Mouse (Mus musculus) limb, embryonic 11.5 days (tissue): ENCODE data around the gene Cacna2d2. TPM values are rescaled to one million over a fixed set of nuclear protein-coding genes. Genes with fewer than 3 reads are reported as not detected.
"Not testable (repeated sequence)": the region's sequence is repeated elsewhere in the genome, so short reads cannot be mapped to it uniquely, and the experiment has no call there.

ENCODE experiments used
- ATAC-seq: fragments of 200-750 bp; cut with Nextera tagmentation; 2 replicates; pipeline ENCODE4 v1.8.0; 2017; ENCODE audit warnings: low read depth; ENCODE audit not compliant: insufficient number of reproducible peaks, low FRiP score, low TSS enrichment
- DNase-seq: peaks from one replicate; pipeline ENCODE4 v3.0.0-alpha.2; 2015; ENCODE audit warnings: low spot score
- H3K27ac ChIP-seq: fragments of 300-500 bp; sonication (generic); replicated peaks from 2 replicates; pipeline ENCODE4 v1.5.1; 2014; ENCODE audit warnings: low read depth, mild to moderate bottlenecking, low read length
- H3K27me3 ChIP-seq: fragments of 300-500 bp; sonication (generic); 2 replicates; pipeline ENCODE4 v1.6.1; 2014; ENCODE audit warnings: mild to moderate bottlenecking, low read length, mixed read lengths; ENCODE audit not compliant: control insufficient read depth, insufficient read depth
- H3K36me3 ChIP-seq: fragments of 300-500 bp; sonication (generic); 2 replicates; pipeline ENCODE4 v1.6.1; 2014; ENCODE audit warnings: mild to moderate bottlenecking, low read length, moderate library complexity, mixed read lengths; ENCODE audit not compliant: control insufficient read depth, insufficient read depth
- H3K4me1 ChIP-seq: fragments of 300-500 bp; sonication (generic); 2 replicates; pipeline ENCODE4 v1.6.1; 2014; ENCODE audit warnings: low read length, mixed read lengths; ENCODE audit not compliant: control insufficient read depth, insufficient read depth
- H3K4me2 ChIP-seq: fragments of 300-500 bp; sonication (generic); 2 replicates; pipeline ENCODE4 v1.6.1; 2014; ENCODE audit warnings: low read depth, mild to moderate bottlenecking, moderate library complexity; ENCODE audit not compliant: severe bottlenecking
- H3K4me3 ChIP-seq: fragments of 300-500 bp; sonication (generic); 2 replicates; pipeline ENCODE4 v1.5.1; 2014; ENCODE audit warnings: low read depth, low read length
- H3K9ac ChIP-seq: fragments of 300-500 bp; sonication (generic); 2 replicates; pipeline ENCODE4 v1.6.1; 2014; ENCODE audit warnings: mild to moderate bottlenecking, low read length
- H3K9me3 ChIP-seq: fragments of 300-500 bp; sonication (generic); 2 replicates; pipeline ENCODE4 v1.6.1; 2016; ENCODE audit warnings: low read length; ENCODE audit not compliant: control insufficient read depth
- WGBS: fragments of 180-500 bp; shearing (Covaris S2); extraction: QIAGEN DNeasy Blood & Tissue Kit; methylation state at CpG from one replicate; pipeline ENCODE4 v1.1.7; 2014; 5-methylcytosine and 5-hydroxymethylcytosine counted together
- polyA plus RNA-seq: library from polyadenylated mRNA; unstranded; fragments of >200 nt; fragmentation: Nextera tagmentation; extraction: Ambion mirVana; gene quantifications from 2 replicates; pipeline ENCODE4 v1.2.1, GENCODE M21; 2014

Cacna2d2 gene
- polyA plus RNA-seq, 1 experiment from 2014 or later = 0.12 TPM

- Histone ChIP-seq H3K4me1 (peaks cover 45% of the 10 kb centered on the region), H3K9me3 (no peaks in the 10 kb centered on the region), H3K9ac (peak overlapping the region; percentile 79), H3K27ac (peak overlapping the region; percentile 91), H3K36me3 (peaks cover 20% of the 10 kb centered on the region), H3K4me3 (peak overlapping the region; percentile 78), H3K4me2 (peak overlapping the region; percentile 83), H3K27me3 (no peaks in the 10 kb centered on the region)
- DNase-seq (peak; percentile 66), ATAC-seq (no peak; the same call in 1 of the 2 replicates)
- WGBS = under 1% methylated on average over 23 of the region's 23 CpGs
Measured at GRCm38 (mm10) chr9:107555031-107555457, 155.6 kb downstream of the Cacna2d2 start.

GRCm38 (mm10) chr9:107555701-107556100 is 156.3 kb downstream of the Cacna2d2 start:
- H3K27ac ChIP-seq = no peak overlapping the region; the same call in 1 of the 2 replicates
- H3K4me1 ChIP-seq = peaks cover 41% of the 10 kb centered on the region
- H3K4me2 ChIP-seq = peak overlapping the region; percentile 83
- peak overlapping the region; percentile 78 for H3K4me3 ChIP-seq
- H3K9me3 ChIP-seq = no peaks in the 10 kb centered on the region
- H3K9ac ChIP-seq = peak overlapping the region; percentile 79
- DNase-seq (no peak), ATAC-seq (no peak)
- H3K36me3 ChIP-seq = peaks cover 20% of the 10 kb centered on the region
- H3K27me3 ChIP-seq = no peaks in the 10 kb centered on the region
- WGBS = 53% methylated on average over 2 of the region's 2 CpGs

- no peak overlapping the region for H3K9ac ChIP-seq
- ATAC-seq = no peak
- H3K4me1 ChIP-seq = peaks cover 35% of the 10 kb centered on the region
- H3K4me2 ChIP-seq = peak overlapping the region; percentile 83; the same call in 1 of the 2 replicates
- WGBS = 84% methylated on average over 3 of the region's 3 CpGs
- no peaks in the 10 kb centered on the region for H3K9me3 ChIP-seq
- no peak overlapping the region for H3K27ac ChIP-seq
- H3K36me3 ChIP-seq = peaks cover 20% of the 10 kb centered on the region
- H3K4me3 ChIP-seq = no peak overlapping the region
- DNase-seq = no peak
- no peaks in the 10 kb centered on the region for H3K27me3 ChIP-seq
Measured at GRCm38 (mm10) chr9:107556346-107556745, 156.9 kb downstream of the Cacna2d2 start.

GRCm38 (mm10) chr9:107563029-107563581 is 163.7 kb downstream of the Cacna2d2 start, which contains the start of gene Tusc2:
TSS of gene Tusc2 (plus strand) at chr9:107563255.
- Histone ChIP-seq H3K4me1 (peaks cover 14% of the 10 kb centered on the region), H3K27ac (no peak within 1 kb of the TSS), H3K9me3 (no peaks in the 10 kb centered on the region), H3K9ac (peak within 1 kb of the TSS; percentile 72), H3K27me3 (no peaks in the 10 kb centered on the region), H3K36me3 (peaks cover 16% of the 10 kb centered on the region), H3K4me2 (peak within 1 kb of the TSS; percentile 80), H3K4me3 (peak within 1 kb of the TSS; percentile 79)
- under 1% methylated on average over 46 of the region's 46 CpGs for WGBS
- peak; percentile 88 for ATAC-seq
- peak; percentile 94 for DNase-seq

- 45% methylated on average over 5 of the region's 5 CpGs for WGBS
Measured at GRCm38 (mm10) chr9:107565556-107565955, 166.1 kb downstream of the Cacna2d2 start.

GRCm38 (mm10) chr9:107566041-107566709 is 166.8 kb downstream of the Cacna2d2 start:
- H3K9me3 ChIP-seq = no peaks in the 10 kb centered on the region
- no peak overlapping the region for H3K4me2 ChIP-seq
- H3K27ac ChIP-seq = no peak overlapping the region
- peaks cover 26% of the 10 kb centered on the region for H3K4me1 ChIP-seq
- no peak overlapping the region for H3K9ac ChIP-seq
- DNase-seq = peak; percentile 91
- H3K4me3 ChIP-seq = no peak overlapping the region
- no peak for ATAC-seq
- H3K27me3 ChIP-seq = no peaks in the 10 kb centered on the region
- WGBS = 65% methylated on average over 15 of the region's 15 CpGs
- peaks cover 11% of the 10 kb centered on the region; the same call in 1 of the 2 replicates for H3K36me3 ChIP-seq

More at GRCm38 (mm10) chr9:107565556-107565955, 166.1 kb downstream of the Cacna2d2 start:
- not testable (repeated sequence) for H3K9me3 ChIP-seq, H3K4me2 ChIP-seq, H3K36me3 ChIP-seq, H3K27me3 ChIP-seq, H3K27ac ChIP-seq, DNase-seq, H3K4me3 ChIP-seq, H3K9ac ChIP-seq, ATAC-seq
- H3K4me1 ChIP-seq = peaks cover 22% of the 10 kb centered on the region

- H3K4me2 ChIP-seq = no peak overlapping the region
Measured at GRCm38 (mm10) chr9:107566855-107567254, 167.4 kb downstream of the Cacna2d2 start.

GRCm38 (mm10) chr9:107567702-107568319 is 168.4 kb downstream of the Cacna2d2 start, which contains the start of gene Hyal2:
TSS of gene Hyal2 (plus strand) at chr9:107567945.
- Histone ChIP-seq H3K36me3 (peaks cover 18% of the 10 kb centered on the region; the same call in 1 of the 2 replicates), H3K9ac (peak within 1 kb of the TSS; percentile 89), H3K4me1 (peaks cover 26% of the 10 kb centered on the region), H3K4me3 (peak within 1 kb of the TSS; percentile 84), H3K9me3 (no peaks in the 10 kb centered on the region), H3K27me3 (no peaks in the 10 kb centered on the region), H3K27ac (peak within 1 kb of the TSS; percentile 73), H3K4me2 (peak within 1 kb of the TSS; percentile 93)
- DNase-seq (peak; percentile 43), ATAC-seq (no peak)
- WGBS = 5% methylated on average over 18 of the region's 18 CpGs

More at GRCm38 (mm10) chr9:107566855-107567254, 167.4 kb downstream of the Cacna2d2 start:
- WGBS = 76% methylated on average over 3 of the region's 3 CpGs
- DNase-seq = no peak
- peaks cover 10% of the 10 kb centered on the region; the same call in 1 of the 2 replicates for H3K36me3 ChIP-seq
- H3K27ac ChIP-seq = no peak overlapping the region
- no peaks in the 10 kb centered on the region for H3K27me3 ChIP-seq
- no peak for ATAC-seq
- no peaks in the 10 kb centered on the region for H3K9me3 ChIP-seq
- no peak overlapping the region for H3K4me3 ChIP-seq
- H3K4me1 ChIP-seq = peaks cover 26% of the 10 kb centered on the region
- no peak overlapping the region for H3K9ac ChIP-seq
